In the genomic region with DNA sequence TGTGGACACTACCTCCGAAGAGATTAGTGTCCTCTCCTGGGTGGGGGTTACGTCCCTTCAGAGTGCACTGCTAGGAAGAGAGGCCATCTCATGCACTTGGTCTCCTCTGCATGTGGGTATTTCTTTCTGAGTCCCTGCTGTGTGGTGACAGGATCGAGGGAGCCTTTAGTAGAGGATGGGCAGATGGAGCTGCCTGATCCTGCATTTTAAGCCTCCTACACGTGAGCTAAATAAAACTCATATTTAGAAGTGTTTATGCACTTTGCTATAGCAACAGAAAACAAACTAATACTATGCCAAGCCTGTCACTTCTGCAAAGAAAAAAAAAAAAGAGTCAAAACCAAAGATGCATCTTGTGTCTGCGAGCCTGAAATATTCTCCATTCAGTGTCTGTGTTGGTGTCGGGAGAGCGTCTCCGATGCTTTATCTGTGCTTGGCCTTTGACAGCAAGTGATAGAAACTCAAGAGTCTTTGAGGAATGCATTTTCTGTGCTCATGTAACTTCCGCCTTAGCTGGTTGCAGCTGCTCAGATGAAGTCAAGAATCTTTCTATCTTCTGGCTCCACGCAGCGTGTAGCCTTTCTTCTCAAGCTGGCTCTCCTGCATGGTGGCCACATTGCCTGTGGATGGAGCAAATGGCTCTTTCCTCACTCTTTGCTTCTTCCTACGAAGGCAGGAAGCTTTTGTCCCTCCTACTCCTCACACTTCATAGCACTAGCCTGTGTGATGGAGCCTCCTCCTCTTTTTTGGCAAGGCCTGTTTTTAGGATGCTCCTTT, we compare ENCODE assay signal across 20 mouse cellular contexts.
A peak's percentile ranks its signal among the peaks of the same experiment; 100 is the strongest.
DNase-seq lines count a peak whose midpoint lies in the region; ATAC-seq lines count a peak whose summit lies in the region.
"Had no signal": no experiment of that assay in that cellular context is flagged by ENCODE, and none has a peak within 500 bp of the region (broad histone marks: within the 10 kb centered on the region; RNA-seq: fewer than 3 reads in every experiment).

No protein-coding gene starts in this region.

- H3K36me3 ChIP-seq in midbrain, embryonic 11.5 days (ENCODE audit: control insufficient read depth, insufficient read depth, low read length), result no peaks in the 10 kb centered on the region
- no peaks in the 10 kb centered on the region for H3K36me3 ChIP-seq in midbrain, embryonic 14.5 days (ENCODE audit: control insufficient read depth, insufficient read depth, low read length)
- H3K36me3 ChIP-seq: embryonic facial prominence, embryonic 13.5 days; heart, embryonic 15.5 days; hindbrain, embryonic 10.5 days; liver, embryonic 13.5 days; lung, embryonic 15.5 days had no signal

- H3K27ac ChIP-seq in midbrain, embryonic 11.5 days (ENCODE audit: low read depth, low read length), result no peak overlapping the region
- H3K27ac ChIP-seq in midbrain, embryonic 14.5 days (replicated peaks; ENCODE audit: low read depth, low read length), result no peak overlapping the region
- H3K27ac ChIP-seq: embryonic facial prominence, embryonic 13.5 days; heart, adult 2 months; heart, embryonic 15.5 days; hindbrain, embryonic 10.5 days; liver, embryonic 13.5 days; lung, embryonic 15.5 days had no signal

- no peak overlapping the region for H3K9ac ChIP-seq in midbrain, embryonic 11.5 days (ENCODE audit: low read length)
- H3K9ac ChIP-seq in midbrain, embryonic 14.5 days (replicated peaks; ENCODE audit: low read length), result no peak overlapping the region
- H3K9ac ChIP-seq: embryonic facial prominence, embryonic 13.5 days; heart, embryonic 15.5 days; liver, embryonic 13.5 days; lung, embryonic 15.5 days had no signal

- no peak overlapping the region for H3K4me3 ChIP-seq in midbrain, embryonic 11.5 days (ENCODE audit: low read depth, low read length)
- H3K4me3 ChIP-seq in midbrain, embryonic 14.5 days (replicated peaks; ENCODE audit: low read depth, low read length), result no peak overlapping the region
- H3K4me3 ChIP-seq: embryonic facial prominence, embryonic 13.5 days; heart, adult 2 months; heart, embryonic 15.5 days; hindbrain, embryonic 10.5 days; liver, embryonic 13.5 days; lung, embryonic 15.5 days; megakaryocyte, embryonic 14.5 days had no signal

- H3K4me1 ChIP-seq in midbrain, embryonic 11.5 days (ENCODE audit: control insufficient read depth, insufficient read depth, low read length), result no peaks in the 10 kb centered on the region; the same call in 1 of the 2 replicates
- H3K4me1 ChIP-seq in midbrain, embryonic 14.5 days (ENCODE audit: control insufficient read depth, insufficient read depth, low read length), result no peaks in the 10 kb centered on the region
- H3K4me1 ChIP-seq: heart, embryonic 15.5 days; liver, embryonic 13.5 days; lung, embryonic 15.5 days; megakaryocyte, embryonic 14.5 days had no signal

- DNase-seq in frontal cortex, adult 2 months (ENCODE audit: extremely low spot score in 1 of 2, low spot score in 1 of 2), result peak; percentile 38 to 45
- DNase-seq in frontal cortex, postnatal 10 days (ENCODE audit: low spot score in 2 of 2), result no peak
- peak; percentile 57 for DNase-seq in midbrain, embryonic 11.5 days (ENCODE audit: low spot score, missing footprints)
- no peak for DNase-seq in midbrain, embryonic 14.5 days
- DNase-seq in layer of hippocampus, adult 9-10 months (ENCODE audit: low spot score), result peak; percentile 32
- peak; percentile 68 for DNase-seq in telencephalon, adult 2 months (ENCODE audit: low read depth, low spot score)
- no peak for DNase-seq in cerebellum, postnatal 25 days
- DNase-seq: adrenal gland, postnatal 10 days; B cell, adult 2 months; cerebellum, adult 8-10 months; heart, adult 2 months; kidney, postnatal 4 days; liver, embryonic 13.5 days; thymus, adult 18-20 months had no signal

- no peak overlapping the region for H3K4me2 ChIP-seq in midbrain, embryonic 11.5 days
- H3K4me2 ChIP-seq in midbrain, embryonic 14.5 days (ENCODE audit: low read length), result no peak overlapping the region
- H3K4me2 ChIP-seq: embryonic facial prominence, embryonic 13.5 days; heart, embryonic 15.5 days; liver, embryonic 13.5 days; lung, embryonic 15.5 days had no signal

- no peaks in the 10 kb centered on the region for H3K27me3 ChIP-seq in midbrain, embryonic 11.5 days (ENCODE audit: control insufficient read depth, insufficient read depth, low read length)
- H3K27me3 ChIP-seq in midbrain, embryonic 14.5 days (ENCODE audit: control insufficient read depth, insufficient read depth, low read length), result no peaks in the 10 kb centered on the region
- H3K27me3 ChIP-seq: embryonic facial prominence, embryonic 13.5 days; heart, embryonic 15.5 days; liver, embryonic 13.5 days; lung, embryonic 15.5 days; megakaryocyte, embryonic 14.5 days had no signal

- no peak for ATAC-seq in midbrain, embryonic 11.5 days (ENCODE audit: low FRiP score)
- ATAC-seq in midbrain, embryonic 14.5 days (ENCODE audit: low FRiP score, low TSS enrichment), result no peak
- ATAC-seq: inflammation-experienced regulatory T-cells, adult 6 months had no signal

- WGBS in midbrain, embryonic 11.5 days, result 87% methylated on average over 12 of the region's 12 CpGs
- WGBS in midbrain, embryonic 14.5 days, result 80% methylated on average over 12 of the region's 12 CpGs

- H3K9me3 ChIP-seq in midbrain, embryonic 11.5 days (ENCODE audit: control insufficient read depth, low read length), result no peaks in the 10 kb centered on the region
- H3K9me3 ChIP-seq in midbrain, embryonic 14.5 days (ENCODE audit: control insufficient read depth, low read length), result no peaks in the 10 kb centered on the region
- H3K9me3 ChIP-seq: embryonic facial prominence, embryonic 13.5 days; heart, embryonic 15.5 days; hindbrain, embryonic 10.5 days; liver, embryonic 13.5 days; lung, embryonic 15.5 days had no signal

Comparison
In these comparisons a context has a peak if more than half of its experiments do, and no peak if none do; other contexts are left out.
1. DNase-seq: peak in frontal cortex, adult 2 months (2 of 2), midbrain, embryonic 11.5 days (single experiment), layer of hippocampus, adult 9-10 months (single experiment) and telencephalon, adult 2 months (single experiment); none in frontal cortex, postnatal 10 days (0 of 2), midbrain, embryonic 14.5 days (single experiment) and cerebellum, postnatal 25 days (0 of 2).